Mouse (Mus musculus): Measurements from ENCODE around the gene Trpm5. TPM values are rescaled to one million over a fixed set of nuclear protein-coding genes. Genes with fewer than 3 reads are reported as not detected.

Gene Trpm5
- polyA plus RNA-seq, 1 experiment from 2014 or later = 1.1 TPM

- H3K9ac ChIP-seq (replicated peaks; ENCODE audit: low read depth, low read length) = no peak overlapping the region
- no peak overlapping the region for H3K4me2 ChIP-seq (ENCODE audit: low read length)
- no peaks in the 10 kb centered on the region for H3K36me3 ChIP-seq (ENCODE audit: control insufficient read depth, insufficient read depth)
- 84% methylated on average over 2 of the region's 2 CpGs for WGBS
- no peaks in the 10 kb centered on the region for H3K9me3 ChIP-seq (ENCODE audit: control insufficient read depth, low read length)
- no peaks in the 10 kb centered on the region for H3K27me3 ChIP-seq (replicated peaks; ENCODE audit: control insufficient read depth, insufficient read depth, low read length)
- H3K4me3 ChIP-seq (replicated peaks; ENCODE audit: low read length) = no peak overlapping the region
- peaks cover 3% of the 10 kb centered on the region for H3K4me1 ChIP-seq (replicated peaks; ENCODE audit: control insufficient read depth, insufficient read depth, low read length)
- ATAC-seq = no peak
- no peak overlapping the region for H3K27ac ChIP-seq (ENCODE audit: low read length)
These were observed 10.7 kb downstream of the Trpm5 start for GRCm38 (mm10) chr7:143083708-143084107.

- ATAC-seq = no peak
- H3K27me3 ChIP-seq (replicated peaks; ENCODE audit: control insufficient read depth, insufficient read depth, low read length) = no peaks in the 10 kb centered on the region
- no peak overlapping the region for H3K27ac ChIP-seq (ENCODE audit: low read length)
- H3K9me3 ChIP-seq (ENCODE audit: control insufficient read depth, low read length) = no peaks in the 10 kb centered on the region
- H3K4me1 ChIP-seq (replicated peaks; ENCODE audit: control insufficient read depth, insufficient read depth, low read length) = peaks cover 3% of the 10 kb centered on the region
- H3K36me3 ChIP-seq (ENCODE audit: control insufficient read depth, insufficient read depth) = no peaks in the 10 kb centered on the region
- H3K4me3 ChIP-seq (replicated peaks; ENCODE audit: low read length) = no peak overlapping the region
- H3K9ac ChIP-seq (replicated peaks; ENCODE audit: low read depth, low read length) = no peak overlapping the region
- WGBS = 78% methylated on average over 6 of the region's 6 CpGs
- no peak overlapping the region for H3K4me2 ChIP-seq (ENCODE audit: low read length)
These were observed 12.4 kb downstream of the Trpm5 start for GRCm38 (mm10) chr7:143082024-143082423.

- no peaks in the 10 kb centered on the region for H3K27me3 ChIP-seq (replicated peaks; ENCODE audit: control insufficient read depth, insufficient read depth, low read length)
- 82% methylated on average over 2 of the region's 2 CpGs for WGBS
- no peak overlapping the region for H3K9ac ChIP-seq (replicated peaks; ENCODE audit: low read depth, low read length)
- no peaks in the 10 kb centered on the region for H3K9me3 ChIP-seq (ENCODE audit: control insufficient read depth, low read length)
- H3K4me1 ChIP-seq (replicated peaks; ENCODE audit: control insufficient read depth, insufficient read depth, low read length) = no peaks in the 10 kb centered on the region
- no peak overlapping the region for H3K4me2 ChIP-seq (ENCODE audit: low read length)
- no peak for ATAC-seq
- no peak overlapping the region for H3K27ac ChIP-seq (ENCODE audit: low read length)
- no peaks in the 10 kb centered on the region for H3K36me3 ChIP-seq (ENCODE audit: control insufficient read depth, insufficient read depth)
- H3K4me3 ChIP-seq (replicated peaks; ENCODE audit: low read length) = no peak overlapping the region
These were observed 17.1 kb downstream of the Trpm5 start for GRCm38 (mm10) chr7:143077351-143077750.

DNA sequence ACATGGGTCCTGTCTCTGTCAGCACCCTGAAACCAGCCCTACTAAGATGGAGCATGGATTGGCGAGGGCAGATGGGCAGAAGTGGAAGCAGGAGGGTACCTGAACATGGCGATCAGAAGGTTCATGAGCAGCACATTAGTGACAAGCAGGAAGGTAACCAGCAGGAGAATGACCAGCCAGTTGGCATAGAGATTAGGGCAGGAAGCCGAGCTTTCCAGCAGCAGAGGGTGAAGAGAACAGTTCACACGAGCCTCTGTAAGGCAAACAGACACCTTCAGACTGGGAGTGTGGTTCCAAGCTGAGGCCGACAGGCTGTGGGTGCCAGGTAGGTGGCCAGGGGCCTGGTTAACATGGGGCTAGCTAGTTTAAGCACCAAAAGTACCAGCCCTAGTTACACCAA is 19.0 kb downstream of the Trpm5 start:
- WGBS = 71% methylated on average over 5 of the region's 5 CpGs
- no peak for ATAC-seq
- Histone ChIP-seq H3K9ac (replicated peaks; ENCODE audit: low read depth, low read length) (no peak overlapping the region), H3K4me3 (replicated peaks; ENCODE audit: low read length) (no peak overlapping the region), H3K9me3 (ENCODE audit: control insufficient read depth, low read length) (no peaks in the 10 kb centered on the region), H3K27me3 (replicated peaks; ENCODE audit: control insufficient read depth, insufficient read depth, low read length) (no peaks in the 10 kb centered on the region), H3K4me1 (replicated peaks; ENCODE audit: control insufficient read depth, insufficient read depth, low read length) (peaks cover 8% of the 10 kb centered on the region), H3K27ac (ENCODE audit: low read length) (no peak overlapping the region), H3K4me2 (ENCODE audit: low read length) (no peak overlapping the region), H3K36me3 (ENCODE audit: control insufficient read depth, insufficient read depth) (no peaks in the 10 kb centered on the region)

DNA sequence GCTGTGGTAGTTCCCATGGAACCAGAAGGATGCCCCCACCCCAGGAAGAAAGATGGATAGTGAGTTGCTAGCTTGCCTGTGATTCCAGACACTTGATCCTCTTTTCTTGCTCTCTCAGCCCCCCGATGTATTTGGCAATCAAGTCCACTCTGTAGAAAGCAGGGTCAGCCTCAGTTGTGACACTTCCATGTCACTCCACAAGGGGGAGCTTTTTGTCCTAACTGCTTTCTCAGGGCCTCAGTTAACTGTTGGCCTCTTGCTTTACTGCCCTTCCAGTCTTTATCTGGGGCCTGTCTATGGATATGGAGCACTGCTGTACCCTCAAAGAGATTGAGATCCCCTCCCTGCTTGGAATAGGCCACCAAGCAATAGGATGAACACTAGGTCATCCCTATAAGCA is 21.4 kb downstream of the Trpm5 start:
- no peaks in the 10 kb centered on the region for H3K9me3 ChIP-seq (ENCODE audit: control insufficient read depth, low read length)
- no peak overlapping the region for H3K4me2 ChIP-seq (ENCODE audit: low read length)
- peaks cover 20% of the 10 kb centered on the region for H3K4me1 ChIP-seq (replicated peaks; ENCODE audit: control insufficient read depth, insufficient read depth, low read length)
- no peak for ATAC-seq
- H3K9ac ChIP-seq (replicated peaks; ENCODE audit: low read depth, low read length) = no peak overlapping the region
- 82% methylated on average over 1 of the region's 1 CpGs for WGBS
- H3K27me3 ChIP-seq (replicated peaks; ENCODE audit: control insufficient read depth, insufficient read depth, low read length) = no peaks in the 10 kb centered on the region
- no peak overlapping the region for H3K27ac ChIP-seq (ENCODE audit: low read length)
- H3K4me3 ChIP-seq (replicated peaks; ENCODE audit: low read length) = no peak overlapping the region
- no peaks in the 10 kb centered on the region for H3K36me3 ChIP-seq (ENCODE audit: control insufficient read depth, insufficient read depth)

GRCm38 (mm10) chr7:143072605-143073004 is 21.8 kb downstream of the Trpm5 start:
- no peaks in the 10 kb centered on the region for H3K9me3 ChIP-seq (ENCODE audit: control insufficient read depth, low read length)
- H3K4me3 ChIP-seq (replicated peaks; ENCODE audit: low read length) = no peak overlapping the region
- ATAC-seq = no peak
- no peaks in the 10 kb centered on the region for H3K27me3 ChIP-seq (replicated peaks; ENCODE audit: control insufficient read depth, insufficient read depth, low read length)
- H3K27ac ChIP-seq (ENCODE audit: low read length) = no peak overlapping the region
- H3K36me3 ChIP-seq (ENCODE audit: control insufficient read depth, insufficient read depth) = peaks cover 3% of the 10 kb centered on the region; the same call in 1 of the 2 replicates
- H3K9ac ChIP-seq (replicated peaks; ENCODE audit: low read depth, low read length) = no peak overlapping the region
- WGBS = 80% methylated on average over 5 of the region's 5 CpGs
- H3K4me2 ChIP-seq (ENCODE audit: low read length) = no peak overlapping the region
- peaks cover 24% of the 10 kb centered on the region for H3K4me1 ChIP-seq (replicated peaks; ENCODE audit: control insufficient read depth, insufficient read depth, low read length)

DNA sequence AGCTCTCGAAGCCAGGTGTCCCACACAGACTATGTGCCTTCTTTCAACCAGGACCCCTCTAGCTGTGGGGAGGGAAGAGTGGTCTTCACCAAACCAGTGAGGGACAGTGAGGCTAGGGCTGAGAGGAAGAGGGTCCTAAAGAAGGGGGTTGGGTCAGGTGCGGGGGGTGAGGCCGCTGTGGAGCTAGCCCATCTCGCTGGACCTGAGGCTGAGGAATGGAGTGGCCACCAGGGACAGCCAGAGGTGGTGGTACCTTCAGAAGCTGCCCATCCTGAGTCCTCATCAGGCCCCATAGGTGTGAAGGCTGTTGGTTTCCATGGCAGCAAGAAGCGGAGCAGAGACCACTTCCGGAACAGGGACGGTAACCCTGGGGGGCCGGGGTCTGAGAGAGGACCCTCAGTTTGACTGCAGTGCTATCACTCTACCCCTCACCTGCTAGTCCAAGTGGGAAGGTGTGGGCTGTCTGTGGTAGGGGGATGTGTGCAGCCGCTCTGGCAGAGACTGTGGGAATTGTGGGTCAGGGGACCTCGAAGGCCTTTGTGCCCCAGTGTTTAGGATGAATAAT is 23.9 kb downstream of the Trpm5 start:
- H3K36me3 ChIP-seq (ENCODE audit: control insufficient read depth, insufficient read depth) = peaks cover 12% of the 10 kb centered on the region
- no peak overlapping the region for H3K27ac ChIP-seq (ENCODE audit: low read length)
- 89% methylated on average over 10 of the region's 10 CpGs for WGBS
- H3K4me3 ChIP-seq (replicated peaks; ENCODE audit: low read length) = peak overlapping the region; percentile 94
- no peaks in the 10 kb centered on the region for H3K27me3 ChIP-seq (replicated peaks; ENCODE audit: control insufficient read depth, insufficient read depth, low read length)
- no peak for ATAC-seq
- peak overlapping the region; percentile 83 for H3K9ac ChIP-seq (replicated peaks; ENCODE audit: low read depth, low read length)
- H3K4me1 ChIP-seq (replicated peaks; ENCODE audit: control insufficient read depth, insufficient read depth, low read length) = peaks cover 24% of the 10 kb centered on the region
- H3K4me2 ChIP-seq (ENCODE audit: low read length) = peak overlapping the region; percentile 99
- H3K9me3 ChIP-seq (ENCODE audit: control insufficient read depth, low read length) = no peaks in the 10 kb centered on the region

- Histone ChIP-seq H3K9ac (replicated peaks; ENCODE audit: low read depth, low read length) (peak overlapping the region; percentile 83), H3K36me3 (ENCODE audit: control insufficient read depth, insufficient read depth) (peaks cover 13% of the 10 kb centered on the region), H3K4me2 (ENCODE audit: low read length) (peak overlapping the region; percentile 99), H3K4me3 (replicated peaks; ENCODE audit: low read length) (peak overlapping the region; percentile 94), H3K27ac (ENCODE audit: low read length) (peak overlapping the region; percentile 78), H3K4me1 (replicated peaks; ENCODE audit: control insufficient read depth, insufficient read depth, low read length) (peaks cover 24% of the 10 kb centered on the region), H3K27me3 (replicated peaks; ENCODE audit: control insufficient read depth, insufficient read depth, low read length) (no peaks in the 10 kb centered on the region), H3K9me3 (ENCODE audit: control insufficient read depth, low read length) (no peaks in the 10 kb centered on the region)
- ATAC-seq = no peak
- 10% methylated on average over 28 of the region's 30 CpGs for WGBS
These were observed 24.6 kb downstream of the Trpm5 start for GRCm38 (mm10) chr7:143069751-143070400.

- WGBS = under 1% methylated on average over 51 of the region's 51 CpGs
- peak; percentile 98 for ATAC-seq
These were observed 25.4 kb downstream of the Trpm5 start, which contains the start of gene Tssc4 for GRCm38 (mm10) chr7:143068882-143069591. Gene Tssc4, plus strand, starts transcription at chr7:143069249.

More at GRCm38 (mm10) chr7:143068882-143069591, 25.4 kb downstream of the Trpm5 start, which contains the start of gene Tssc4:
- Histone ChIP-seq H3K27ac (ENCODE audit: low read length) (peak within 1 kb of the TSS; percentile 90), H3K36me3 (ENCODE audit: control insufficient read depth, insufficient read depth) (peaks cover 16% of the 10 kb centered on the region), H3K9me3 (ENCODE audit: control insufficient read depth, low read length) (no peaks in the 10 kb centered on the region), H3K9ac (replicated peaks; ENCODE audit: low read depth, low read length) (peak within 1 kb of the TSS; percentile 83), H3K4me2 (ENCODE audit: low read length) (peak within 1 kb of the TSS; percentile 99), H3K27me3 (replicated peaks; ENCODE audit: control insufficient read depth, insufficient read depth, low read length) (no peaks in the 10 kb centered on the region), H3K4me1 (replicated peaks; ENCODE audit: control insufficient read depth, insufficient read depth, low read length) (peaks cover 24% of the 10 kb centered on the region), H3K4me3 (replicated peaks; ENCODE audit: low read length) (peak within 1 kb of the TSS; percentile 94)

All from forebrain, embryonic 16.5 days (tissue).